Mouse (Mus musculus): ENCODE measurements at regions not wholly inside any gene's neighbourhood (a gene's known extent, or its start where the extent isn't known, plus 50 kb on each side); places are given as distances from the start of the nearest gene placed in this dataset.
"Not testable (repeated sequence)": the region's sequence is repeated elsewhere in the genome, so short reads cannot be mapped to it uniquely, and the experiment has no call there.

GRCm38 (mm10) chr10:117499177-117499863 lies 119.5 kb upstream of the Cpsf6 start:
- in situ Hi-C loops (cut with MboI), result no loop called here

GRCm38 (mm10) chr10:117498497-117498896 lies 118.7 kb upstream of the Cpsf6 start:
- in situ Hi-C loops (cut with MboI), result no loop called here

- in situ Hi-C loops (cut with MboI), result no loop called here
These were observed 117.9 kb upstream of the Cpsf6 start for GRCm38 (mm10) chr10:117497565-117498256.

GRCm38 (mm10) chr10:117497082-117497481 lies 117.3 kb upstream of the Cpsf6 start:
- in situ Hi-C loops (cut with MboI), result not testable (repeated sequence)

GRCm38 (mm10) chr10:117496064-117497011 lies 116.5 kb upstream of the Cpsf6 start:
- in situ Hi-C loops (cut with MboI), result no loop called here

GRCm38 (mm10) chr10:117494171-117494701 lies 114.4 kb upstream of the Cpsf6 start:
- in situ Hi-C loops (cut with MboI), result no loop called here

GRCm38 (mm10) chr10:117493824-117494121 lies 114.0 kb upstream of the Cpsf6 start:
- in situ Hi-C loops (cut with MboI), result no loop called here

GRCm38 (mm10) chr10:117493091-117493823 lies 113.4 kb upstream of the Cpsf6 start:
- in situ Hi-C loops (cut with MboI), result no loop called here

- in situ Hi-C loops (cut with MboI), result no loop called here
These were observed 112.7 kb upstream of the Cpsf6 start for GRCm38 (mm10) chr10:117492391-117492990.

GRCm38 (mm10) chr10:117491711-117492110 lies 111.9 kb upstream of the Cpsf6 start:
- in situ Hi-C loops (cut with MboI), result no loop called here

GRCm38 (mm10) chr10:117490851-117491595 lies 111.2 kb upstream of the Cpsf6 start:
- in situ Hi-C loops (cut with MboI), result no loop called here

- in situ Hi-C loops (cut with MboI), result no loop called here
These were observed 103.3 kb upstream of the Cpsf6 start for GRCm38 (mm10) chr10:117483091-117483600.

GRCm38 (mm10) chr10:117482361-117482760 lies 102.5 kb upstream of the Cpsf6 start:
- in situ Hi-C loops (cut with MboI), result no loop called here

- in situ Hi-C loops (cut with MboI), result no loop called here
These were observed 101.7 kb upstream of the Cpsf6 start for GRCm38 (mm10) chr10:117481341-117481990.

- in situ Hi-C loops (cut with MboI), result no loop called here
These were observed 100.6 kb upstream of the Cpsf6 start for GRCm38 (mm10) chr10:117480456-117480850.

- in situ Hi-C loops (cut with MboI), result no loop called here
These were observed 100.1 kb upstream of the Cpsf6 start for GRCm38 (mm10) chr10:117479721-117480455.

- in situ Hi-C loops (cut with MboI), result no loop called here
These were observed 99.1 kb upstream of the Cpsf6 start for GRCm38 (mm10) chr10:117478931-117479280.

- in situ Hi-C loops (cut with MboI), result no loop called here
These were observed 98.6 kb upstream of the Cpsf6 start for GRCm38 (mm10) chr10:117478202-117478930.

All from mature B cell (primary cell).